Mouse (Mus musculus) cerebellum, postnatal 4 days (tissue): Measurements from ENCODE around the gene Invs.
"Not testable (repeated sequence)": the region's sequence is repeated elsewhere in the genome, so short reads cannot be mapped to it uniquely, and the experiment has no call there.

Experiments used
- DNase-seq, 2 experiments: peaks; one replicate each; pipeline ENCODE4 v3.0.0; 2022; ENCODE audit warnings: low spot score in 2 of 2, mixed read lengths in 1 of 2

Gene Invs

GRCm38 (mm10) chr4:48327192-48327591 is 47.6 kb downstream of the Invs start:
- DNase-seq = no peak

DNA sequence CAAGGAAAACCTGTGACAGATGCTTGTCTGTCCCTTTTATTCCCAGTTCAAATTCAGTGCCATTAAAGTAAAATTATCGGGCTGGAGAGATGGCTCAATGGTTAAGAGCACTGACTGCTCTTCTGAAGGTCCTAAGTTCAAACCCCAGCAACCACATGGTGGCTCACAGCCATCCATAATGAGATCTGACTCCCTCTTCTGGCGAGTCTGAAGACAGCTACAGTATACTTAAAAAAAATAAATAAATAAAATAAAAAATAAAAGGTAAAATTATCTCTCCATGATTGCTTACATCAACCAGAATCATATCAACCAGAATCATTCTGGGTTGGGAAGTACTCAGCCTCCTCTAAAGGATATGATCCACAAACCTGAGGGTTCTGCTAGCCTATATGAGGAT is 48.5 kb downstream of the Invs start:
- no peak for DNase-seq

DNA sequence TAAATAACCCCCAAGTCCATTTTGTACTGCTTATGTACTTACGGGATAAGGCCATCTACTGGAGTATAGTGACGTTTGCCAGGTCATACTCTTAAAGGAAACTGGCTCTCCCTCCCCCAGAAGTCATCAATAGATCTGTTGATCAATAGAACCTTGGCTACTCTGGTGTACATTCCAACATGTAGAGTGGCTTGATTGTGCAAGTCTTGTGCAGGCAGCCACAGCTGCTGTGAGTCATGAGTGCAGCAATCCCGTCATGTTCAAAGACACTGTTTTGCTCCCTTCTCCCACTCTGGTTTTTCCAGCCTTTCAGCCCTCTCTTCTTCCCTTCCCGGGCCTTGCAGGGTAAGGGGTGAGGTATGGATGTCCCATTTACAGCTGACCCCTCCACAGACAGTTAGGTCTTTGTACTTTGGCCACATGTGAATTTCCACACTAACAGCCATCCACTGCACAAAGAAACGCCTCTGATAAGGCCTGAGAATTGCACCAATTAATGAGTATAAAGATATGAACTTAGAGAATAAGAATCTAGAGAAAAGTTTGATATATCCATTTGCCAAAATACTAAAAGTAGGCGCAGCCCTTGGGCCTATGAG is 53.0 kb downstream of the Invs start:
- DNase-seq = no peak

DNA sequence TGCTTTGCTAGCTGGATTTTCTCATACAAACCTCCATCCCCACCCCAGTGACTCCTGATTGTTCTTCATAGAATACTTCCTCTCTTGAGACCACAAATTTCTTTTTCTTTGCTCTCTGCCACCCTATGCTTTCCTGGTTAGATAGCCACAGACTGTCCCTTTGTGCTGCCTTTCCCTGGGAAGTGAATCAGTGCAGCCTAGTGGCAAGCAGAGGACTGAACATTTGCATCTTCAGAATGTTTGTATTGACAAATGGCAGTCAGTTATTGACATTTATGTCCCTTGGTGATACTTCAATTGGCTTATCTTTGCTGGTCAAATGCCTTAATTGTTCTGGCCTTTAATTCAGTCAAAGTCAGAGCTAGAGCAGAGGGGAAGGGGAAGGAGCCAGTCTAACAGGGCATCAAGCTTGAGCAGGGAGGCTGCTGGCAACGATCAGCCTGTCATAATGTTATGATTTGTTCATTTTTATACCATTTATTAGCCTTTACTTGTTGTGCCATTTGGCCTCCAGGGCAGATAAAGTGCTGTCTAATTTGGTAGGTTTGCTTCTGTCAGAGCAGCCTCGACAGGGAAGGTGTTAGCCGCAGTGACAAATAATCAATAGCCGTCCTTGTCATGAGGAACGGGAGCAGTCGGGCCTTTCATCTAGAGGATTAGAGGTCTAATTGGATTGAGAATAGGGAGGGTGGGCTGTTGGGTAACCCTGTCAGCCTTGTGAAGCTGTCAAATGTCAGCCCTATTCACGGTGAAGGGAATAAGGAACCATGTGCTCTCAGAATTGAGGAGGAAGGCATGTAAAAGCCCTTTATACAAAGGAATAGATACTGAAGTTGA is 55.6 kb downstream of the Invs start:
- peak in 1 of 2 experiments; percentile 3 for DNase-seq

DNA sequence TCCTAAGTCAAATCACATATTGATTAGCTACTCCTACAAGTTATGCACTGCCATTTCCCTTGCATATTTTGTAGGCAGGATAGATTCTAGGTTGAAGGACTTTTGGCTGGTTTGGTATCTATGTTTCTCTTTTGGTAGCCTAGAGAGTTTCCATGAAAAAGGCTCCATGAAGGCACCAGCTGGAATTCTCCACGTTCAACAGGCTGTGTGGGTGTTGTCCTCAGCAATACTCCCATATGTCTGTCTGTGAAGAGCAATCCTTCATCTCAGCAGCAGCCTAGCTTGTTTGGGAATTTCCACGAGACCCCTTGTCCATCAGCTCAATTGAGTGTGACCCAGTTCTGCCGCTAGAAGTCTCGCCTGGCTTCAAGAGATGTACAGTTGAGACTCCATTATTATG is 63.1 kb downstream of the Invs start:
- no peak for DNase-seq

DNA sequence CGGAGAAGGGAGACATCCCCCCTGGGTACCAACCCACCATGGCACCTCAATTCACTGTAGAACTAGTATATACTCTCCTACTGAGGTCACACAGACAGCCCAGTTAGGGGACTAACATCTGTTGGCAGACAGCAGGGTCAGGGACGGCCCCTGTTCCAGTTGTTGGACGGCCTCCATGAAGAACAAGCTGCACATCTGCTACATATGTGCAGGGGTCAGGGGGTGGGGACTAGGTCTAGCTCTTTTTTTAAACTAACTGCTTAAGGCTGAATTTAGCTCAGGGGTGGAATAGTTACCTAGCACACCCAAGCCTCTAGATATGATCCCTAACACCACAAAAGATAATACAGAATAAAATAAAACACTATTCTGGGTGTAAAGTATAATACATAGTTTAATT is 82.8 kb downstream of the Invs start:
- DNase-seq = no peak

DNA sequence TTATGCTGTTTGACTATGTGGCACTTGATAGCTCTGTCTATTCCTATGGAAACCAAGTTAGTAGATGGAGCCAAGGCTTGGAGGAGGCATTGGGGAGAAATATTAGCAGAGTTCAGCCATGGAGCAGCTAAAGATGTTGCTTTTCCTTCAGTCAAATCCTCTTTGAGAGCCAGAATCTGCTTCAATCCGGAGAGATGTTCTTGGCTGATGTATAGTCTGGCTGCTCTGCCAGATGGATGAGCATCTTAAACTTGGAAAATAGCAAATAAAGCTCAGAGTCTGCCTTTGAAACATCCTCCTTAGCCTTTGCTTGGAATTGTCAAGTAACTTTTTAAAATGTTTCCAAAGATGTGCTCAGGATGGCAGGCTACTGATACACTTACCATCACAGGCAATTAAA is 91.5 kb downstream of the Invs start:
- no peak for DNase-seq

DNA sequence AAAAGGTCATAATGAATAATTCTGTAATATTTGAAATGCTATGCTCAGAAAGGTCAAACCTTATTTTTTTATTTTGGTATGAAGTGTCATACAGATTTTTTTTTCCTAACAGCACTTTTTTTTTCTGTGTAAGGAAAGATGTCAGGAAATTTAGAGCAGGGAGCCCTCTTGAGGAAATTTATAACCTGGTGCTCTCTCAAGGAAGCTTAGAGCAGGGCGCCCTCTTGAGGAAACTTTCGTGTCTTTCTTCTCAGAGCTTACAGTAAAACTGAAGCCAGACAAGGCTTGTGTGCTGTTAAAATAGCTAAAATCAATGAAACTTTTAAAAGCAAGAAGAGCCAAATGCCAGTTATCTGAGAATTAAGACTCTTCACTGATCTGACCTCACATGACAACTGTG is 101.4 kb downstream of the Invs start:
- peak; percentile 55 to 76 for DNase-seq

- DNase-seq = no peak
Observed at GRCm38 (mm10) chr4:48382506-48382905, 102.9 kb downstream of the Invs start.

DNA sequence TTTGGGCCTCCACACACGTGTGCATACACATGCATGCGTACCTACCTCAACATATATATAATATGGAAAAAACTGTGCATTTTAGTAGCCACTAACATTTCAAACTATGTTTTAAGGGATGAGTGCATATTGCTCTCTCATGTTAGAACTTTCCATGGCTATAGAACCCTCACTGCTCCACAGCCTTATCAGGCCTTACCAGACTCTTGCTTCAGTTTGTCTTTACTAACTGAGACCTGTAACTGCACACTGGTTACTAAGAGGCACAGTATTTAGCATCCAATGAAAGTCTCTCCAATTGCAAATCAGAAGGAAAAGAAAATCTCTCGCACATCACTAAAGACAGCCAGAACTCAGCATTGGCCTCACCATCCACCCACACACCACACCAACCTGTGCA is 117.4 kb downstream of the Invs start:
- no peak for DNase-seq

- no peak for DNase-seq
Observed at GRCm38 (mm10) chr4:48403066-48403640, 123.6 kb downstream of the Invs start.

DNA sequence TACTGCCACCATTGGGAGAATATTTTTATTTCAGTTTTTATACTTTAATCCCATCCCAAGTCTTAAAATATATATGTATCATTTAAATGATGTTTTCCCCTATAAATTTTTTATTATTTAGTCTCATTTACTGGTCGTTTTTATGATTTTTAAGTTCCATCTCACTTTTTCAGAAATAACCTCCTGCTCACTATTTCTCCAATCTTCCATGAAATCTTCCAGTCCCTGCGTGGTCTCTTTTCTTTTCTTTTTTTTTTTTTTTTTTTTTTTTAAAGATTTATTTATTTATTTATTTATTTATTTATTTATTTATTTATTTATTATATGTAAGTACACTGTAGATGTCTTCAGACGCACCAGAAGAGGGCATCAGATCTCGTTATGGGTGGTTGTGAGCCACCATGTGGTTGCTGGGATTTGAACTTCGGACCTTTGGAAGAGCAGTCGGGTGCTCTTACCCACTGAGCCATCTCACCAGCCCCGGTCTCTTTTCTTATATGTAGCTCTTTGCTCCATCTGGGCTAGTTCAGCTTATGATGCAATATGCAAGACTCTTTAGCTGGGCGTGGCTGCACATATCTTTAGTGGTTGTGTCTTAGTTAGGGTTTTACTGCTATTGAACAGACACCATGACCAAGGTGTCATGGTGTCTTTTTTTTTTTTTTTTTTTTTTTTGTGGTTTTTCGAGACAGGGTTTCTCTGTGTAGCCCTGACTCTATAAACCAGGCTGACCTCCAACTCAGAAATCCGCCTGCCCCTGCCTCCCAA is 126.3 kb downstream of the Invs start:
- not testable (repeated sequence) for DNase-seq

- DNase-seq = peak in 1 of 2 experiments; percentile 67
Observed at GRCm38 (mm10) chr4:48407350-48408039, 127.9 kb downstream of the Invs start.

DNA sequence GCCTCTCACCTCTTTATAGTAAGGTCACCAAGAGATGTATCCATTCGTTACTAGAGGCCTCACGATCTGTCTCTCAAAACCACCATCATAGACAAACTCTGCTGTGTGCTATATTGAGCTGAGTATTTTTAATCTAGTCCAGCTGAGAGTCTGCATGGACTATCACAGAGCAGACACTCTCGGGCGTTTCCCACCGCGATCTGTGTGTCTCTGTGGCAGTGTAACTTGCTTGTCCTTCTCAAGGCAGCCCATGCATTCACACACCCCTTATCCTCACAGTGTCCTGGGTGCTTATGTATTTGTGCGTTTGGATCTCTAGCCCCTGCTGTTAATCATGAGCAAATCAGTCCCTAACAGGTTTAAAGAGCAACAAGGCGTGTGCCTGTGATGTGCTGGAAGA is 133.9 kb downstream of the Invs start:
- no peak for DNase-seq

- no peak for DNase-seq
Observed at GRCm38 (mm10) chr4:48415838-48416335, 136.3 kb downstream of the Invs start.

GRCm38 (mm10) chr4:48418831-48419468 is 139.4 kb downstream of the Invs start:
- no peak for DNase-seq

DNA sequence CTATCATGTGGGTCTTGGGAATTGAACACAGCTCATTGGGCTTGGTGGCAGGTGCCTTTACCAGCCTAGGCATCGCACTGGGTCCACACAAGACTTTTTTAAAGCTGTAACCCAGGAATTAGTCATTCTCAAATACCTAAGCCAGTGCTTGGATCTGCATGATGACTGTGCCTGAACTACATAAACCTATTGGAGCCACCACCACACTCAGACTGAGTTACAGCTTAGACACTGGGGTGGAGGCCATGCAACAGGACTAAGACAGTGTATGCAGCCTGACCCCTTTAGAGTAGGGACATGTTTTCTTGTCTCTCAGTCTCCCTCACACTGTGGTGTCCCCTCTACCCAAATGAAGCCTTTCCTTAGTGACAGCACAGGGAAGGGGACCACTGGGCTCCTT is 143.1 kb downstream of the Invs start:
- DNase-seq = no peak

- no peak for DNase-seq
Observed at GRCm38 (mm10) chr4:48423738-48424137, 144.2 kb downstream of the Invs start.

- DNase-seq = no peak
Observed at GRCm38 (mm10) chr4:48427413-48427812, 147.9 kb downstream of the Invs start.

- DNase-seq = no peak
Observed at GRCm38 (mm10) chr4:48428054-48428453, 148.5 kb downstream of the Invs start.
